ENCODE assay signal across 8 mouse cellular contexts in the genomic region with DNA sequence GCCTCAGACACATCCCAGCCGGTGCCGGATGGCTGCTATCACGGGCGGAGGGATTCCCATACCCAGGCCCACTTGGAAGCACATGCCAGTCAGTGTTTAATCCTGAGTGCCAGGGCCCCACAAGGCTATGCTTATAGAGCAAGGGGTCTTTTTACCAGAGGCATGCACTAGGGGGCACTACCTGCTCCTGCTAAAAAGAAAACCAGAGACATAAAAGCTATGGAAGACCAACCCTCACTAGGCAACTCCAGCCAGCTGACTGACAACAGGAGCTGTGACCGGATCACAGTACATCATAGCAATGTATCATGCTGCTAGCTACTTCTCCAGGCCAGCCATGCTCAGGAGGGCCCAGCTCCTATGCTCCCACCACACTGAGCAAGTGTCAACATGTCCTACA. TPM values are rescaled to one million over a fixed set of nuclear protein-coding genes. Genes with fewer than 3 reads are reported as not detected.
DNase-seq lines count a peak whose midpoint lies in the region; ATAC-seq and TF ChIP-seq lines count a peak whose summit lies in the region.

No protein-coding gene starts in this region.

- peaks cover 83% of the 10 kb centered on the region for H3K4me1 ChIP-seq in embryonic facial prominence, embryonic 10.5 days
- peaks cover 85% of the 10 kb centered on the region for H3K4me1 ChIP-seq in heart, embryonic 11.5 days (ENCODE audit: control insufficient read depth, insufficient read depth, low read length)
- peaks cover 26% of the 10 kb centered on the region for H3K4me1 ChIP-seq in lung, embryonic 14.5 days (ENCODE audit: insufficient read depth)

- H3K4me3 ChIP-seq in embryonic facial prominence, embryonic 10.5 days = no peak overlapping the region
- no peak overlapping the region for H3K4me3 ChIP-seq in heart, embryonic 11.5 days (ENCODE audit: low read depth, low read length)
- H3K4me3 ChIP-seq in lung, embryonic 14.5 days (ENCODE audit: low read depth, low read length) = no peak overlapping the region

- WGBS in embryonic facial prominence, embryonic 10.5 days = 63% methylated on average over 5 of the region's 5 CpGs
- WGBS in heart, embryonic 11.5 days (ENCODE audit: insufficient replicate concordance) = 47% methylated on average over 5 of the region's 5 CpGs
- 45% methylated on average over 5 of the region's 5 CpGs for WGBS in lung, embryonic 14.5 days

- no peaks in the 10 kb centered on the region for H3K36me3 ChIP-seq in embryonic facial prominence, embryonic 10.5 days (replicated peaks)
- H3K36me3 ChIP-seq in heart, embryonic 11.5 days (ENCODE audit: control insufficient read depth, insufficient read depth, low read length) = no peaks in the 10 kb centered on the region
- no peaks in the 10 kb centered on the region for H3K36me3 ChIP-seq in lung, embryonic 14.5 days (ENCODE audit: insufficient read depth)

- TF ChIP-seq CTCF in lung, embryonic 14.5 days (IDR thresholded peaks at IDR 0.05; ENCODE audit: low read depth) = peak; percentile 71

- no peaks in the 10 kb centered on the region for H3K9me3 ChIP-seq in embryonic facial prominence, embryonic 10.5 days
- H3K9me3 ChIP-seq in heart, embryonic 11.5 days (replicated peaks; ENCODE audit: control insufficient read depth, low read length) = no peaks in the 10 kb centered on the region
- H3K9me3 ChIP-seq in lung, embryonic 14.5 days (ENCODE audit: low read depth, low read length) = no peaks in the 10 kb centered on the region

- DNase-seq in CD8-positive naive resting alpha-beta T cell, adult 2 months (ENCODE audit: low read depth in 2 of 2, low spot score in 2 of 2) = peak; percentile 60 to 77
- DNase-seq in adrenal gland, adult 2 months = peak; percentile 79
- peak; percentile 63 for DNase-seq in embryonic facial prominence, embryonic 10.5 days (ENCODE audit: low spot score)
- DNase-seq in kidney, adult 9 months = peak; percentile 85
- DNase-seq in lung, embryonic 14.5 days = peak; percentile 89
- DNase-seq in retina, embryonic 14.5 days (ENCODE audit: low spot score) = peak; percentile 92

- H3K27me3 ChIP-seq in embryonic facial prominence, embryonic 10.5 days (replicated peaks; ENCODE audit: low read depth, poor library complexity, severe bottlenecking) = no peaks in the 10 kb centered on the region
- H3K27me3 ChIP-seq in heart, embryonic 11.5 days (ENCODE audit: control insufficient read depth, insufficient read depth, low read length) = no peaks in the 10 kb centered on the region
- H3K27me3 ChIP-seq in lung, embryonic 14.5 days (ENCODE audit: insufficient read depth, low read length) = no peaks in the 10 kb centered on the region

- H3K4me2 ChIP-seq in heart, embryonic 11.5 days = no peak overlapping the region
- no peak overlapping the region for H3K4me2 ChIP-seq in lung, embryonic 14.5 days

- H3K9ac ChIP-seq in heart, embryonic 11.5 days (ENCODE audit: low read depth, low read length) = no peak overlapping the region
- no peak overlapping the region for H3K9ac ChIP-seq in lung, embryonic 14.5 days

- no peak overlapping the region for H3K27ac ChIP-seq in embryonic facial prominence, embryonic 10.5 days (replicated peaks)
- peak overlapping the region; percentile 31 for H3K27ac ChIP-seq in heart, embryonic 11.5 days (ENCODE audit: low read depth, low read length)
- no peak overlapping the region; the same call in 1 of the 2 replicates for H3K27ac ChIP-seq in lung, embryonic 14.5 days (ENCODE audit: low read depth)

- ATAC-seq in heart, embryonic 11.5 days (replicated peaks; ENCODE audit: insufficient number of reproducible peaks, low FRiP score, low TSS enrichment) = no peak
- peak; percentile 42; the same call in 1 of the 2 replicates for ATAC-seq in lung, embryonic 14.5 days (ENCODE audit: insufficient read depth)
- no peak for ATAC-seq in erythroblast, adult 5-6 weeks (replicated peaks; ENCODE audit: low FRiP score, poor library complexity, severe bottlenecking)

RNA-seq across cellular contexts. Expression of a gene that starts 46.7 kb away (rescaled TPM):
- total RNA-seq in adrenal gland, adult 2 months (2021) = 10 to 100 TPM; 40.0 to 56.3 TPM
- 18.8 and 28.8 TPM in 2 replicates for polyA plus RNA-seq in adrenal gland, adult 2 months (2012; rRNA removed)
- 134 and 137 TPM in 2 replicates for polyA plus RNA-seq in embryonic facial prominence, embryonic 10.5 days (2016; fragmentation: Nextera tagmentation; extraction: Ambion mirVana)
- polyA plus RNA-seq in heart, embryonic 11.5 days (2014; fragmentation: Nextera tagmentation; extraction: Ambion mirVana) = 65.7 and 74.6 TPM in 2 replicates
- 100.0 and 105 TPM in 2 replicates for polyA plus RNA-seq in lung, embryonic 14.5 days (2014; fragmentation: Nextera tagmentation; extraction: Ambion mirVana)
- total RNA-seq in erythroblast, adult 5-6 weeks (2015; ENCODE audit: low replicate concordance) = 18.4 and 22.9 TPM in 2 replicates
- total RNA-seq in erythroblast, adult 5-6 weeks (2017; ENCODE audit: low replicate concordance) = 12.2 and 65.1 TPM in 2 replicates

RNA-seq across cellular contexts. Expression of a gene that starts 50.5 kb away (rescaled TPM):
- 10 to 100 TPM; 28.9 to 49.2 TPM for total RNA-seq in adrenal gland, adult 2 months (2021)
- 177 and 230 TPM in 2 replicates for polyA plus RNA-seq in adrenal gland, adult 2 months (2012; rRNA removed)
- polyA plus RNA-seq in embryonic facial prominence, embryonic 10.5 days (2016; fragmentation: Nextera tagmentation; extraction: Ambion mirVana) = 16.0 and 16.3 TPM in 2 replicates
- 13.6 and 14.8 TPM in 2 replicates for polyA plus RNA-seq in heart, embryonic 11.5 days (2014; fragmentation: Nextera tagmentation; extraction: Ambion mirVana)
- 13.3 and 13.4 TPM in 2 replicates for polyA plus RNA-seq in lung, embryonic 14.5 days (2014; fragmentation: Nextera tagmentation; extraction: Ambion mirVana)
- 4.8 and 6.9 TPM in 2 replicates for total RNA-seq in erythroblast, adult 5-6 weeks (2015; ENCODE audit: low replicate concordance)
- total RNA-seq in erythroblast, adult 5-6 weeks (2017; ENCODE audit: low replicate concordance) = 13.9 and 19.9 TPM in 2 replicates

Comparison
In these comparisons a context has a peak if more than half of its experiments do, and no peak if none do; other contexts are left out.
1. RNA of a gene that starts 50.5 kb away (polyA plus RNA-seq): 177 to 230 TPM in adrenal gland, adult 2 months; 16.0 to 16.3 TPM in embryonic facial prominence, embryonic 10.5 days, 13.6 to 14.8 TPM in heart, embryonic 11.5 days and 13.3 to 13.4 TPM in lung, embryonic 14.5 days; every median in the first group is over 10 times any median in the second.
2. Peak in every context shown above with its lines, with median percentiles within 50 percentile points of each other: DNase-seq.